Mouse (Mus musculus) large intestine, adult 2 months (tissue): ENCODE measurements around the gene Dcaf11. TPM values are rescaled to one million over a fixed set of nuclear protein-coding genes. Genes with fewer than 3 reads are reported as not detected.

Experiments
- DNase-seq: peaks from one replicate; pipeline ENCODE4 v3.0.0-alpha.2; 2012; ENCODE audit warnings: low read depth, low spot score
- WGBS: fragments of 180-500 bp; shearing (Covaris S2); methylation state at CpG from one replicate; pipeline ENCODE4 v1.1.7; 2018; 5-methylcytosine and 5-hydroxymethylcytosine counted together
- polyA plus RNA-seq: library from polyadenylated mRNA; depleted of rRNA; stranded (reverse); fragments of >200 nt; gene quantifications from 2 replicates; pipeline ENCODE4 v1.2.3, GENCODE M21; 2012; rRNA removed

Gene Dcaf11
- polyA plus RNA-seq = 112 and 152 TPM in 2 replicates

- peak; percentile 92 for DNase-seq
- under 1% methylated on average over 27 of the region's 27 CpGs for WGBS
Measured at GRCm38 (mm10) chr14:55559799-55560201, at the start of gene Dcaf11. TSS of gene Dcaf11 (plus strand) at chr14:55560006.

- 62% methylated on average over 22 of the region's 22 CpGs for WGBS
- DNase-seq = no peak
Measured at GRCm38 (mm10) chr14:55510125-55510731, 49.6 kb upstream of the Dcaf11 start, which contains the start of gene Cpne6. TSS of gene Cpne6 (plus strand) at chr14:55510445.

GRCm38 (mm10) chr14:55511037-55511436 lies 48.8 kb upstream of the Dcaf11 start:
- DNase-seq = no peak

GRCm38 (mm10) chr14:55513927-55514326 lies 45.9 kb upstream of the Dcaf11 start:
- WGBS = 46% methylated on average over 10 of the region's 10 CpGs
- no peak for DNase-seq

More at GRCm38 (mm10) chr14:55511037-55511436, 48.8 kb upstream of the Dcaf11 start:
- WGBS = 47% methylated on average over 7 of the region's 7 CpGs

- WGBS = 84% methylated on average over 4 of the region's 4 CpGs
- no peak for DNase-seq
Measured at GRCm38 (mm10) chr14:55515846-55516245, 44.0 kb upstream of the Dcaf11 start.

- no peak for DNase-seq
- WGBS = 75% methylated on average over 2 of the region's 2 CpGs
Measured at GRCm38 (mm10) chr14:55518897-55519296, 40.9 kb upstream of the Dcaf11 start.

GRCm38 (mm10) chr14:55519604-55520003 lies 40.2 kb upstream of the Dcaf11 start:
- no peak for DNase-seq
- 75% methylated on average over 4 of the region's 4 CpGs for WGBS

GRCm38 (mm10) chr14:55520451-55521361 lies 39.1 kb upstream of the Dcaf11 start:
- WGBS = under 1% methylated on average over 61 of the region's 61 CpGs
- DNase-seq = no peak

GRCm38 (mm10) chr14:55524062-55524461 lies 35.7 kb upstream of the Dcaf11 start:
- 28% methylated on average over 4 of the region's 4 CpGs for WGBS

GRCm38 (mm10) chr14:55524785-55525184 lies 35.0 kb upstream of the Dcaf11 start, which contains the start of gene Nrl:
TSS of gene Nrl (minus strand) at chr14:55524981.
- WGBS = 29% methylated on average over 8 of the region's 8 CpGs

More at GRCm38 (mm10) chr14:55524062-55524461, 35.7 kb upstream of the Dcaf11 start:
- DNase-seq = no peak

GRCm38 (mm10) chr14:55526674-55527073 lies 33.1 kb upstream of the Dcaf11 start:
- 70% methylated on average over 2 of the region's 2 CpGs for WGBS
- DNase-seq = no peak

More at GRCm38 (mm10) chr14:55524785-55525184, 35.0 kb upstream of the Dcaf11 start, which contains the start of gene Nrl:
- DNase-seq = no peak

GRCm38 (mm10) chr14:55527940-55528339 lies 31.9 kb upstream of the Dcaf11 start:
- WGBS = 13% methylated on average over 3 of the region's 3 CpGs
- no peak for DNase-seq

GRCm38 (mm10) chr14:55536116-55536745 lies 23.6 kb upstream of the Dcaf11 start:
- 44% methylated on average over 6 of the region's 6 CpGs for WGBS
- no peak for DNase-seq

- WGBS = under 1% methylated on average over 32 of the region's 32 CpGs
- peak; percentile 67 for DNase-seq
Measured at GRCm38 (mm10) chr14:55540067-55540786, 19.6 kb upstream of the Dcaf11 start, which contains the start of gene Pck2. TSS of gene Pck2 (plus strand) at chr14:55540266.

- 2% methylated on average over 10 of the region's 10 CpGs for WGBS
- DNase-seq = no peak
Measured at GRCm38 (mm10) chr14:55540787-55541321, 19.0 kb upstream of the Dcaf11 start.

GRCm38 (mm10) chr14:55542268-55542667 lies 17.5 kb upstream of the Dcaf11 start:
- WGBS = 97% methylated on average over 12 of the region's 12 CpGs
- no peak for DNase-seq

- 64% methylated on average over 9 of the region's 9 CpGs for WGBS
- no peak for DNase-seq
Measured at GRCm38 (mm10) chr14:55544334-55544733, 15.5 kb upstream of the Dcaf11 start.

GRCm38 (mm10) chr14:55550191-55550590 lies 9.6 kb upstream of the Dcaf11 start:
- WGBS = 78% methylated on average over 6 of the region's 6 CpGs
- no peak for DNase-seq

- no peak for DNase-seq
- WGBS = 72% methylated on average over 5 of the region's 5 CpGs
Measured at GRCm38 (mm10) chr14:55551347-55551746, 8.5 kb upstream of the Dcaf11 start.
